Mouse (Mus musculus): ENCODE results near the gene Slc17a9.
A peak's percentile ranks its signal among the peaks of the same experiment; 100 is the strongest.

Slc17a9 gene

DNA sequence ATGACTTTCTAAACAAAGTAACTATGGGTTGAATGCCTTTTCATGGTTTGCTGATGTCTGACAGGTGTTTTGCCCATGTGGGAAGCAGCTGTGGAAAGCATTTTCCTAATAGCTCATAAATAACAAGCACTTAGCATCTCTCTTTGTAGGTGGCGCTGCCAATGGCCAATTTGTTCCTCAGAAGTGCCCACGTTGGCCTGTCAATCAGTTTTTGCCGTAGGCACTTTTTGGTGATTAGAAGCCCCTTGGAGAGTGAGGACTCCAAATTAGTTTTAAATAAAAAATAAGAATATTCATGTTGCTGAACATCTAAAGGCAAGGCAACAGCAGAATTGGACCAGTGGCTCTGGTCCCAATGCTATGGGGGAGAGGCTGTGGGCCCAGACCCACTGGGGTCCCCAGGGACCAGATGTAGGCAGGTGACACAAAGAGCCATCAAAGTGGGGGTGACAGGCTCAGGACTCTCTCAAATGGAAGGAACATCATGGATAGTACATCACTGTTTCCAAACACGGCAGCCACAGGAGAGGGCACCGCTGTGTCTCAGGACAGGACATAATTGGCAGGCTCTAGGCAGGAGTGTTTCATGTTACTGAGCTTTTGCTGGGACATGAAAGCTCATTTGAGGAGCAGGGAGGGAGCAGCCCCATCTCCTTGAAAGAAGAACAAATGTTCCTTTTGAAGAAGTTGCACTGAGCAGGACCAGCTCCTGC is 30.1 kb downstream of the Slc17a9 start:
- no peak for DNase-seq (ENCODE audit: extremely low spot score, low read depth, low spot score)

DNA sequence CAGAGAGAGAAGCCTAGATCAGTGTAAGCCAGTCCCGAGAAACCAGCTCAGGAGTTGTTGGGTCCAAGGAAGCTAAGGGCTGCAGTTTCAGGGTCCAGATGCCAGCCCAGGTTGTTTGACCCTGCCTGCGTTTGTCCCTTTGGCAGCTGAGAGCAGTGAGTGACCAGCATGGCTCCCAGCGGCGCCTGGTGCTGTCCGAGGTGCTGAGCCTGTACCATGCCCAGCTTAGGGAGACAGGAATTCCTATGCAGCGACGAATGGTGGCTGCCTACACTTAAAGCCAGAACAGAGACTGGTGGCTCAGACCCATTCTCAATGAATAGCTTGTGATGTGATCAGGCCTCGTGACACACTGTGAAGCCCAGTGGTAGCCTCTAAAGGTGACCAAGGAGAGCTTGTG is 30.8 kb downstream of the Slc17a9 start:
- DNase-seq (ENCODE audit: extremely low spot score, low read depth, low spot score): peak; percentile 39

DNA sequence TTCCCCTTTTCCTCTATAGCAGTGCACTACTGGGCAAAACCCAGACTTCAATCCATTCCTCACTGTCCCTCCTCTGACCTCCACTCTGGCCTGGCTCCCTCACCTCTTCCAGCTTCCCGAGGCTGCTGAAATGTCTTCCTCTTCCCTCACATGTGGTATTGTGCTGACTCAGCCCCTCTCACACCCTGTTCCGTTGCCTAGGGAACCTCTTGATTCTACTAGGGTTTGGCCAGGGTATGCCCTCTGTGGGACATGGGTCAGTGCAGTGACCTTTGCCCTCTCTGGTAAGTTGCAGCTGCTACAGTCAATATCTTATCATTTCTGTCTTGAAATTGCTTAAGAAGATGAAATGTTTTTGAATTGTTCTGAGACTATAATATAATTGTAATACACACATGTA is 31.7 kb downstream of the Slc17a9 start:
- DNase-seq (ENCODE audit: extremely low spot score, low read depth, low spot score): no peak

DNA sequence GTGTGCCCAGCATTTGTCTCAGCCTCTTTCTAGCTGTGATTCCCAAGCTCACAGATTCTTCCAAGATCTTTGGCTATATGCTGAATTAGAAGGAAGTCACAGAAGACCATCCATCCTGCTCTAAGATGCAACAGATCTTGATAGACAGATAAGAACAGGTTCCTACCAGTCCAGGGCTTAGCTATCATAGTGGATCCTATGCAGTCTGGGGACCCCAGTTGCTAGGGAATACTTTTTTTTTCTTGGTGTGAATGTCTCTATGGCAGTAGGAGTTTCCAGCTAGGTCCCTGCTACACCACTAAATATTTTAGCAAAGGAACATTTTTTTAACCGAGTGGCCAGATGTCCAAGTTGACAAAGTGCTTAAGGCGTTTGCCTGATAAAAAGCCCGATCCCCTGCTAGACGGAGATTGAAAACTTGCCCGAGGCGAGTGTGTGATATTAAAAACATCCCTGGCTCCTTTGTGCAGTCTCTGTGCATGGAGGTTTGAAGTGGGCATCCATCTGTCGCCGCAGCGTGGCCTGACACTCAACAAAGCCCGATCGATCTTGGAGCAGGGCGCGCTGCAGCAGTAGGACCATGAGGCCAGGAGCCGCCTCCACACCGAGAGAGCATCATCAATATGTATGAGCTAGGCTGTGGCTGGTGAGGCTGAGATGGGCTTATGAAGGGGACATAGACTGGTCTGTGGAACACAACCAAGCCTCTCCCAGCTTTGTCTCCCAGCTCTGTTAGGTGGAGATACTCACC is 33.6 kb downstream of the Slc17a9 start:
- no peak for DNase-seq (ENCODE audit: extremely low spot score, low read depth, low spot score)

DNA sequence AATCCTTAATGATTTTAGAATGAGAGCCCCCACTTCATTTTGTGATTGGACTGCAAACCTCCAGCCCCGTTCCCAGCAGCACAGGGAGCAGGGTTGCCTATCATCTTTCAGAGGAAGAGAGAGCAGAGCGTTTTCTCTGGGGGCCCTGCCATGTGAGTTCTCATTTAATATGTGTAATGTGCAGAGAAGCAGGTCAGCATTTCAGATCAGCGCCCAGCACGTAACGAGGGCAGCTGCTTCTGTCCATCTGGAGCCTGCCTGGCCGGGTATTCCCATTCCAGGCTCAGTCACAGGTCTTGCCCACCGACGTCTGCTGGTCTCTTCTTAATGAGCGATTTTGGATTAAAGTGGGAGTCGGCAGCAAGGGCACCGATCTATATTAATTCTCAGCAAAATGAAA is 39.9 kb downstream of the Slc17a9 start:
- DNase-seq (ENCODE audit: extremely low spot score, low read depth, low spot score): no peak

DNA sequence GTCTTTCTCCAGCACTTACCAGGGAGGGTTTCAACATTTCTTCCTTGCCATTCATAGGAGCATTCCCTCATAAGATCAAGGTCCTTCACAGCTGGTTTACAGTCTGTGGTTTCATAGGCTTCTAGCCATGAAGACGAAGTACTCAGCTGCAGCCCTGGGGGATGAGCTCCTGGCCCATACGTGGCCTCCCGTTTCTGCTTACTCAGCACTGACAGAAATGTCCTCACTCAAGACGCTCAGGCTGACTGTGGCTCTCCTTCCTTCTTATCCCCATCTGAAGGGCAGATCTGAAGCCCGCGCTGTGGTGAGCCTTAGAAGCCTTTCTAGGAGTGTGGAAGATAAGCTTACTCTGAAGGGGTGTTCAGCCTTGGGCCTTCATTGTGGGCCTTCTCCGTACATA is 40.6 kb downstream of the Slc17a9 start:
- no peak for DNase-seq (ENCODE audit: extremely low spot score, low read depth, low spot score)

DNA sequence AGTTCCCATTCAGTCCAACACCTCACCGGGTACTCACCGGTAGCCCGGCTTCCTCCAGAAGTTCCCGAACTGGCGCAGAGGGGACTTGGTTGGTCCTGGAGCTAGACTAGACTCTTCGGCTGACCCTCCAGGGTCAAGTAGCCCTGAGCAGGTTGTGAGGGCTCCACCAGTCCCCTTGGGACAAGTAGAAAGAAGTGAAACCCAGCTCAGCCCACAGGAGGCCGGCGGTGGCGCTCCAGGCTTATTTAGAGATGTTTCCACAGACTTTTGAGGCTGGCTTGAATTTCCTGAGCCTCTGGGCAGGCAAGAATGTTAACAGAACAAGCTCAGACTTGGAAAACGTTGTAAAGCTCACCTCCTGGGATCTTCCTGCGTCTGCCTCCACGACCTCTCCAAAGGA is 50.2 kb downstream of the Slc17a9 start:
- DNase-seq (ENCODE audit: extremely low spot score, low read depth, low spot score): no peak

DNA sequence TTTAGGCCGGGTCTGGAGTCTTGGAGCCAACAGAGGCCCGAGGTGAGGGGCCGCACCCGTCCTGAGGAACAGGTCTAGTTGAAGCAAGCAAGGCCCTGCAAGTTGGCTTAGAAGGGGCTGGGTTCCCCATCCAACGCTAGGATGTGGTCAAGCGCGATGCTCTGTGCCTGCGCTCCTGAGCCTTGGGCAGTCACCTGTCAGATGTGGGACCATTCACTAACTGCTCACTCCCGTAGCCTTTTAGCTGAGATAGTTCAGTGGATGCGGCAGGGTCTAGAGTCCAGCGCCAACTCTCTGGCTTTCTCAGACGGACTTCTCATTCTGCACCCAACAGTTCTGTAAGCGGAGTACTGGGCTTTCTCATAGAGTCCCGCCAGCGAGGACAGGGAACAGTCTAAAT is 50.6 kb downstream of the Slc17a9 start:
- no peak for DNase-seq (ENCODE audit: extremely low spot score, low read depth, low spot score)

DNA sequence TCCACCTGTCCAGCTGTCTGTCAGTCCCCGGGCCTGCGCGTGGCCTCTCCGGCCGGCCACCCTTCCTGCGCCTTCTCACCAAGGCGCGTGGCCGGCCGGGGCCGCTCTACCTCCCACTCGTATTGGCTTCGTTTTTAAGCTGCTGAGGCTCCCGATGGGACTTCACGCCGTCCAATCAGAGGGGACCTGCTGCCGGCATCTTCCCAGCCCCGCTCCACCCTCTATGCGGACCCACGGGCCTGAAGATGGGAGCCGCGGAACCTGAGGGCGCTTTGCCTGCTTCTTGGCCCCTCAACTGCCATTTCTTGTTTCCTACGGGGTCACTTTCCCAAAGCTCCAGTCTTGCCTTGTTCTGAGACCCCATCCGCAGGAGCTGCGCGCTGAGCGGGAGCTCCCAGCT is 51.7 kb downstream of the Slc17a9 start, which contains the start of gene Bhlhe23:
Bhlhe23 (minus strand) TSS at position 108 of the 400 bp plus-strand sequence.
- DNase-seq (ENCODE audit: extremely low spot score, low read depth, low spot score): no peak

DNA sequence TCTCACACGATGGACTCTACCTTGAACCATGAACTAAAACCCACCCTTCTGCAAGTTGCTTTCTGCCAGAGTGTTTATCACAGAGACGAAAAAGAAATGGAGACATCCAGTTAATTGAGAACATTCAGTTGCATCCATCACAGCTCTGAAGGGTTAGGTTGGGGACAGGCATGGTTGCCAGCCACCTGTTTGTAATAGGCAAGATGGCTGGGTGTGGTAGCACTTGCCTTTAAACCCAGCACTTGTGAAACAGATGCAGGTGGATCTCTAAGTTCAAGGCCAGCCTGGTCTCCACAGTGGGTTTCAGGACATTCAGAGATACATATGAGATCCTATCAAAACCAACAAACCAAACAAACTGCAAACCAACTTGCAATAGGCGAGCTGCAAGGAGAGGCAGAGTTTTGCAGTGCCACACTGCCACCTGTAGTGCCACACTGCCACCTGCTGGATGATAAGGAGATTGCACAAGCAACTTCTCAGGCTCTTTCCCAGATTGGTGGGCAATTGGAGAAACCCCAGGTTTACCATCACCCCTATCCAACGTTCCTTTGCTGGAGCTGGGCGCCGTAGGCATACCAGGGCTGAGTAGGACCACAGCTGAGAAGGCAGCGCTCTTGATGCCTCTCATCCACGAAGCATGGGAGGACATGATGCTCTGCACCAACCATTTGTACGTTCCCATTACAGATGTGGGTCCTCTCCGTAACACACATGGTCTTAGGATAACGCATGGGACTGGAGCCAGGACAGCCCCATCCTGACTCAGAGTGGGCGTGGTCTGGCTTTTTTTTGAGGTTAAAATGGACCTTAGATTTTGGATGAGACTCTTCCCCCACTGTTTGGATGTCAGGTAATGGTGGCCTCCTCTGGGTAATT is 54.4 kb downstream of the Slc17a9 start:
- no peak for DNase-seq (ENCODE audit: extremely low spot score, low read depth, low spot score)

DNA sequence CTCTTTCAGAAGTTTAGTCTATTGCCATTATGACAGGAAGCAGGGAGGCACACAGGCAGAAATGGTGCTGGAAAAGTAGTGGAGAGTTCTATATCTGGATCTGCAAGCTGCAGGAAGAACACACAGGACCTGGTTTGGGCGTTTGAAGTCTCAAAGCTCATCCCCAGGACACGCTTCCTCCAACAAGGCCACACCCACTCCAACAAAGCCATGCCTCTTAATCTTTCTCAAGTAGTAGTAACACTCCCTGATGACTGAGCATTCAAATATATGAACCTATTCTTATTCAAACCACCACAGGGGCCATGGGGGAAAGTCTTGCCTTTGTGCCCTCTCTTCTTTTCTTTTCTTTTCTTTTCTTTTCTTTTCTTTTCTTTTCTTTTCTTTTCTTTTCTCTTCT is 55.2 kb downstream of the Slc17a9 start:
- no peak for DNase-seq (ENCODE audit: extremely low spot score, low read depth, low spot score)

DNA sequence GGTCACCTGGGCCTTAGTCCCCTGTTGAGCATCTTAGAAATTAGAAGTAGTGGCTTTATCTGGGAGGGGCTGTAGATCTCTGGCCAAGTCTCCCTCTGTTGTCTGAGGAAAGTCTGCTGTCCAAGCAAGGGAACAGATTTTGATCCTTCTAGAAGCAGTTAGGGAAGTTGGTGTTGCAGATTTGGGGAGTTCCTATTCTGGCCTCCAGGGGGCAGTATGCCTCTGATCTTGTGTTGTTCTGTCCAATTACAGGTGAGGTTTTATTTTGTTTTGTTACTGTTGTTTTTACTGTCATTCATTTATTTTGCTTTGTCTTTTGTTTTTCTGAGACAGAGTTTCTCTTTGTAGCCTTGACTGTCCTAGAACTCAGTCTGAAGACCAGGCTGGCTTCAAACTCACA is 61.7 kb downstream of the Slc17a9 start:
- no peak for DNase-seq (ENCODE audit: extremely low spot score, low read depth, low spot score)

DNA sequence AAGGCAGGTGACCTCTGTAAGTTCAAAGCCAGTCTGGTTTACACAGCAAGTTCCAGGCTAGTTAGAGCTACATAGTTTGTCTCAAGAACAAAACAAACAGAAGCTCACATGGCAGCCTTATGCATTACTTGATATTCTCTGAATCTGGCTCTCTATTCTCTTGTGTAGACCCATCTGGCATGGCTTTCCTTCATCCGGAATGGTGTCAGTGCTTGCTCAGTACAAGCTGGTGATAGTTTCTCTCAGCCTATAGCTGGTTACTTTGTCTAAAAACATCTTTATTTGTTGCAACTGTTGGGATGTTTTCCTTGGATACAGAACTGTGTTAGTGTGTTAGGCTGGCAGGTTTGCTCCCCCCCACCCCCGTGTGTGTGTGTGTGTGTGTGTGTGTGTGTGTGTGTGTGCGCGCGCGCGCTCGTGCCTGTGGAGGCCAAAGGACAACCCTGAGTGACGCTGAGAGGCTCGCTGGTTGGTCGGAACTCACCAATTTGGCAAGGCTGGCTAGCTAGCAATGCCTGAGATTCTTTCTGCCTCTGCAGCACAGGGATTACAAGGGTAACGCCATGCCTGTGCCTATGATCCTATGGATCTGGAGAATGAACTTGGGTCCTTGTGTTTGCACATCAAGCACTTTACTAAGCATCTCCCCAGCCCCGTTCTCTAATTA is 62.6 kb downstream of the Slc17a9 start:
- no peak for DNase-seq (ENCODE audit: extremely low spot score, low read depth, low spot score)

DNA sequence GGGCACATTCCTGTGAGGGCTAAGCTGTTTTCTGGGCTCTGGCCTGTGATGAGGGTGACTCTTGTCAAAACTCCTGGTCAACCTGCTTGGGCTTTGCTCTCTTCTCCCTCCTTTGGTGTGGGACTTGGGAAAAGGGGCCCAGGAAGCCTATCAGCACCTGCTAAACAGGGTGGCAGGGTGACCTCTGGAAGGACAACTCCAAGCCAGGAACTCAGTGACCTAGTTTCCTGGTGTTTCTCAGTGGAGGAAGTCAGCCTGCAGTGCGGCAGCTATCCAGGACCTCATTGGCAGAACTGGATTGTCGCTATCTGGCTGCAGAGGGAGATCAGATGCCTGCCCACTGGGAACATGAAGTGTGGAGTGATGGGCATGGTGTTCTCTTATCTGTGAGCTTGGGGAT is 63.3 kb downstream of the Slc17a9 start:
- no peak for DNase-seq (ENCODE audit: extremely low spot score, low read depth, low spot score)

DNA sequence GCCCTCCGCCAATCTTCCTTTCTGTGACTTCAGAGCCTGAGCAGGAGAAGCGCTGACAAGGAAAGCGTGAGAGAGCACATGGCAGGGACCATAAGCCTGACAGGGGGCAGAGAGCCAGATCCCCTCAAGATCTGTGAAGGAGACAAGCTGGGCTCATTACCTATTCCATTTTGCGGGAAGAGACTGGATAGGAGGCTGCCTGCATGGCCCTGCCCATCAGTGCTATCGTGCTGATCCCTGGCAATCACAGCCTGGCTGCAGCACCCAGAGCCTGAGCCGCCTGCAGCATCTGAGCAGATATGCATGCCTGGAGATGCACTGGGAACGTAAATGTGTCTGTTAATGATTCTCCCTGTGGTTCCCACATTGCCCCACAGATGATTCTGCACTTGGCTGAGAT is 63.8 kb downstream of the Slc17a9 start:
- no peak for DNase-seq (ENCODE audit: extremely low spot score, low read depth, low spot score)

DNA sequence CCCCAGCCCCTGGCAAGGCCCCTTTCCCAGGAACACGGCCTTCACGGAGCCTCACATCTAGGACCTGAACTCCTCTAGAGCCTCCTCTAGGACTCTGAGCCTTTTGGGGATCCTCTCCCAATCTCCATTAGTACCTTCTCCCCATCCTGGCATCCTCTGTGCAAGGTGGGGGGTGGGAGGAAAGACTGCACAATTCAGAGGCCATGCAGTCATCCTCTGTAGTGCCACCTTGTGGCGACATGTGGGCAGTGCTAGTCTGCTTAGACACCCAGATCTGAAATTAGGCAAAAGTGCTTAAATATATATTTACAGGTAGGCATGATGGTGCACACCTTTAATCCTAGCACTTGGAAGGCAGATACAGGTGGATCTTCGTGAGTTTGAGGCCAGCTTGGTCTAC is 66.6 kb downstream of the Slc17a9 start:
- DNase-seq (ENCODE audit: extremely low spot score, low read depth, low spot score): no peak
